Mouse (Mus musculus) heart, embryonic 16.5 days (tissue): ENCODE measurements around the gene Clec11a. TPM values are rescaled to one million over a fixed set of nuclear protein-coding genes. Genes with fewer than 3 reads are reported as not detected.
A peak's percentile ranks its signal among the peaks of the same experiment; 100 is the strongest.

Source experiments
- ATAC-seq: fragments of 200-750 bp; cut with Nextera tagmentation; replicated peaks from 2 replicates; pipeline ENCODE4 v1.8.0; 2017; ENCODE audit warnings: moderate number of reproducible peaks; ENCODE audit not compliant: insufficient read depth, low FRiP score; ENCODE audit errors: extremely low read depth
- H3K27ac ChIP-seq: fragments of 300-500 bp; sonication (generic); 2 replicates; pipeline ENCODE4 v1.5.1; 2014; ENCODE audit warnings: mild to moderate bottlenecking, low read length, control low read depth, moderate library complexity
- H3K27me3 ChIP-seq: fragments of 300-500 bp; sonication (generic); 2 replicates; pipeline ENCODE4 v1.6.1; 2014; ENCODE audit warnings: low read length, mixed read lengths; ENCODE audit not compliant: control insufficient read depth, insufficient read depth
- H3K36me3 ChIP-seq: fragments of 300-500 bp; sonication (generic); 2 replicates; pipeline ENCODE4 v1.6.1; 2014; ENCODE audit not compliant: control insufficient read depth, insufficient read depth
- H3K4me1 ChIP-seq: fragments of 300-500 bp; sonication (generic); 2 replicates; pipeline ENCODE4 v1.6.1; 2014; ENCODE audit warnings: low read length, mixed read lengths; ENCODE audit not compliant: control insufficient read depth, insufficient read depth
- H3K4me2 ChIP-seq: fragments of 300-500 bp; sonication (generic); 2 replicates; pipeline ENCODE4 v1.6.1; 2014; ENCODE audit warnings: low read depth, mild to moderate bottlenecking, control low read depth, low read length
- H3K4me3 ChIP-seq: fragments of 300-500 bp; sonication (generic); 2 replicates; pipeline ENCODE4 v1.5.1; 2014; ENCODE audit warnings: mild to moderate bottlenecking, control low read depth, low read length
- H3K9ac ChIP-seq: fragments of 300-500 bp; sonication (generic); 2 replicates; pipeline ENCODE4 v1.6.1; 2014; ENCODE audit warnings: low read length, control low read depth
- H3K9me3 ChIP-seq: fragments of 300-500 bp; sonication (generic); replicated peaks from 2 replicates; pipeline ENCODE4 v1.6.1; 2016; ENCODE audit warnings: low read length; ENCODE audit not compliant: control insufficient read depth
- WGBS: fragments of 180-500 bp; shearing (Covaris S2); extraction: QIAGEN DNeasy Blood & Tissue Kit; methylation state at CpG from one replicate; pipeline ENCODE4 v1.1.7; 2014; 5-methylcytosine and 5-hydroxymethylcytosine counted together
- polyA plus RNA-seq: library from polyadenylated mRNA; unstranded; fragments of >200 nt; fragmentation: Nextera tagmentation; extraction: Ambion mirVana; gene quantifications from 2 replicates; pipeline ENCODE4 v1.2.1, GENCODE M21; 2015

Gene Clec11a
- polyA plus RNA-seq, 1 experiment from 2014 or later: 1.8 TPM

GRCm38 (mm10) chr7:44310285-44310877 is 3.7 kb upstream of the Clec11a start:
- Histone ChIP-seq H3K27ac (no peak overlapping the region), H3K9me3 (no peaks in the 10 kb centered on the region), H3K9ac (peak overlapping the region; percentile 67), H3K4me2 (peak overlapping the region; percentile 88), H3K36me3 (no peaks in the 10 kb centered on the region), H3K27me3 (peaks cover 36% of the 10 kb centered on the region), H3K4me3 (peak overlapping the region; percentile 55), H3K4me1 (peaks cover 16% of the 10 kb centered on the region)
- under 1% methylated on average over 36 of the region's 40 CpGs for WGBS
- ATAC-seq: no peak

- 14% methylated on average over 19 of the region's 22 CpGs for WGBS
- ATAC-seq: no peak
- no peak within 1 kb of the TSS for H3K27ac ChIP-seq
- peaks cover 36% of the 10 kb centered on the region for H3K27me3 ChIP-seq
- H3K4me1 ChIP-seq: peaks cover 16% of the 10 kb centered on the region
- H3K36me3 ChIP-seq: no peaks in the 10 kb centered on the region
- H3K9ac ChIP-seq: peak within 1 kb of the TSS; percentile 67
- no peaks in the 10 kb centered on the region for H3K9me3 ChIP-seq
- peak within 1 kb of the TSS; percentile 55 for H3K4me3 ChIP-seq
- H3K4me2 ChIP-seq: peak within 1 kb of the TSS; percentile 88
Measured at GRCm38 (mm10) chr7:44309475-44310284, 3.0 kb upstream of the Clec11a start, which contains the start of gene Shank1. Gene Shank1, plus strand, starts transcription at chr7:44310253.

- Histone ChIP-seq H3K27ac (no peak overlapping the region), H3K9me3 (no peaks in the 10 kb centered on the region), H3K4me3 (no peak overlapping the region), H3K9ac (no peak overlapping the region), H3K27me3 (peaks cover 25% of the 10 kb centered on the region), H3K4me2 (no peak overlapping the region), H3K36me3 (no peaks in the 10 kb centered on the region), H3K4me1 (peaks cover 22% of the 10 kb centered on the region)
- 47% methylated on average over 9 of the region's 9 CpGs for WGBS
- ATAC-seq: no peak
Measured at GRCm38 (mm10) chr7:44307261-44308020, 739 bp upstream of the Clec11a start.

- H3K27ac ChIP-seq: peak overlapping the region; percentile 49
- 0 out of 2 replicates have a peak overlapping the region, but pooled peaks have one; percentile 27 for H3K9ac ChIP-seq
Measured at GRCm38 (mm10) chr7:44305686-44306085, 1.0 kb downstream of the Clec11a start.

GRCm38 (mm10) chr7:44304775-44305641 is 1.7 kb downstream of the Clec11a start:
- Histone ChIP-seq H3K27ac (peak overlapping the region; percentile 85), H3K9me3 (no peaks in the 10 kb centered on the region), H3K9ac (peak overlapping the region; percentile 97), H3K4me2 (peak overlapping the region; percentile 94), H3K27me3 (peaks cover 11% of the 10 kb centered on the region), H3K36me3 (no peaks in the 10 kb centered on the region), H3K4me1 (peaks cover 12% of the 10 kb centered on the region), H3K4me3 (peak overlapping the region; percentile 74)
- under 1% methylated on average over 49 of the region's 49 CpGs for WGBS
- ATAC-seq: peak; percentile 92

More at GRCm38 (mm10) chr7:44305686-44306085, 1.0 kb downstream of the Clec11a start:
- Histone ChIP-seq H3K4me1 (peaks cover 15% of the 10 kb centered on the region), H3K4me3 (peak overlapping the region; percentile 74), H3K27me3 (peaks cover 10% of the 10 kb centered on the region), H3K4me2 (peak overlapping the region; percentile 94), H3K9me3 (no peaks in the 10 kb centered on the region), H3K36me3 (no peaks in the 10 kb centered on the region)
- no peak for ATAC-seq
- WGBS: 19% methylated on average over 16 of the region's 16 CpGs

- peak; percentile 15 for ATAC-seq
- no peaks in the 10 kb centered on the region for H3K9me3 ChIP-seq
- peak overlapping the region; percentile 85 for H3K27ac ChIP-seq
- no peaks in the 10 kb centered on the region for H3K36me3 ChIP-seq
- peaks cover 12% of the 10 kb centered on the region for H3K4me1 ChIP-seq
- peak overlapping the region; percentile 97 for H3K9ac ChIP-seq
- peak overlapping the region; percentile 74 for H3K4me3 ChIP-seq
- H3K4me2 ChIP-seq: peak overlapping the region; percentile 94
- peaks cover 8% of the 10 kb centered on the region for H3K27me3 ChIP-seq
- WGBS: 2% methylated on average over 25 of the region's 25 CpGs
Measured at GRCm38 (mm10) chr7:44304463-44304774, 2.3 kb downstream of the Clec11a start.

GRCm38 (mm10) chr7:44303346-44304340 is 3.1 kb downstream of the Clec11a start:
- peak overlapping the region; percentile 85; the same call in 1 of the 2 replicates for H3K27ac ChIP-seq
- no peaks in the 10 kb centered on the region for H3K36me3 ChIP-seq
- H3K9ac ChIP-seq: peak overlapping the region; percentile 97
- H3K4me1 ChIP-seq: peaks cover 12% of the 10 kb centered on the region
- peak overlapping the region; percentile 74 for H3K4me3 ChIP-seq
- WGBS: 88% methylated on average over 14 of the region's 14 CpGs
- peak overlapping the region; percentile 94 for H3K4me2 ChIP-seq
- ATAC-seq: no peak
- H3K27me3 ChIP-seq: peaks cover 6% of the 10 kb centered on the region
- H3K9me3 ChIP-seq: no peaks in the 10 kb centered on the region
